Mouse (Mus musculus) ES-Bruce4 (cell line): ENCODE measurements around the gene Arhgap15. TPM values are rescaled to one million over a fixed set of nuclear protein-coding genes. Genes with fewer than 3 reads are reported as not detected.

Source experiments
- H3K27ac ChIP-seq: 2 replicates; pipeline ENCODE4 v1.5.1; 2012; ENCODE audit warnings: low read length, inconsistent platforms; ENCODE audit not compliant: insufficient read depth
- H3K27me3 ChIP-seq: 2 replicates; pipeline ENCODE4 v1.6.1; 2012; ENCODE audit warnings: mild to moderate bottlenecking, low read length, inconsistent platforms; ENCODE audit not compliant: control insufficient read depth, poor library complexity, insufficient read depth, severe bottlenecking
- H3K36me3 ChIP-seq: 2 replicates; pipeline ENCODE4 v1.6.1; 2012; ENCODE audit warnings: inconsistent platforms, mild to moderate bottlenecking, low read length, moderate library complexity; ENCODE audit not compliant: control insufficient read depth, poor library complexity, insufficient read depth, severe bottlenecking
- H3K4me1 ChIP-seq: one replicate; pipeline ENCODE4 v1.8.1; 2011; ENCODE audit warnings: low read length; ENCODE audit not compliant: control insufficient read depth, insufficient read depth
- H3K4me3 ChIP-seq: 2 replicates; pipeline ENCODE4 v1.5.1; 2011; ENCODE audit warnings: low read depth, mild to moderate bottlenecking, low read length
- H3K9ac ChIP-seq: 2 replicates; pipeline ENCODE4 v1.6.1; 2012; ENCODE audit warnings: low read depth, mild to moderate bottlenecking, inconsistent platforms; ENCODE audit not compliant: poor library complexity, severe bottlenecking
- H3K9me3 ChIP-seq: replicated peaks from 2 replicates; pipeline ENCODE4 v1.6.1; 2012; ENCODE audit warnings: mild to moderate bottlenecking, low read length, inconsistent platforms; ENCODE audit not compliant: control insufficient read depth, poor library complexity, insufficient read depth, severe bottlenecking
- CTCF ChIP-seq: IDR thresholded peaks from one replicate; pipeline ENCODE4 v1.8.1; 2011; ENCODE audit warnings: low read depth, low read length
- EP300 ChIP-seq: IDR thresholded peaks from 2 replicates; pipeline ENCODE4 v1.6.1; 2011; ENCODE audit warnings: low read depth, low read length; ENCODE audit not compliant: insufficient read depth
- POLR2A ChIP-seq: IDR thresholded peaks from one replicate; pipeline ENCODE4 v1.8.1; 2011; ENCODE audit warnings: low read length; ENCODE audit not compliant: insufficient read depth
- polyA plus RNA-seq: library from polyadenylated mRNA; stranded (reverse); fragments of >200 nt; gene quantifications from 2 replicates; pipeline ENCODE4 v1.2.4, GENCODE M21; 2011; ENCODE audit warnings: low read depth; ENCODE audit not compliant: missing spikeins, insufficient read depth, insufficient read length

Gene Arhgap15
- polyA plus RNA-seq, 1 experiment = not detected

- no peaks in the 10 kb centered on the region for H3K4me1 ChIP-seq
- no peaks in the 10 kb centered on the region for H3K27me3 ChIP-seq
- no peak overlapping the region for H3K4me3 ChIP-seq
- no peak overlapping the region for H3K9ac ChIP-seq
- no peak for TF ChIP-seq CTCF
- no peak for TF ChIP-seq POLR2A
- TF ChIP-seq EP300 = no peak
- H3K9me3 ChIP-seq = no peaks in the 10 kb centered on the region
- no peaks in the 10 kb centered on the region for H3K36me3 ChIP-seq
- H3K27ac ChIP-seq = no peak overlapping the region
Observed at GRCm38 (mm10) chr2:43764456-43764855, 15.8 kb downstream of the Arhgap15 start.

- no peaks in the 10 kb centered on the region for H3K27me3 ChIP-seq
- H3K36me3 ChIP-seq = no peaks in the 10 kb centered on the region
- H3K4me3 ChIP-seq = no peak overlapping the region
- TF ChIP-seq EP300 (no peak), CTCF (no peak), POLR2A (no peak)
- H3K4me1 ChIP-seq = no peaks in the 10 kb centered on the region
- H3K9me3 ChIP-seq = no peaks in the 10 kb centered on the region
- no peak overlapping the region for H3K27ac ChIP-seq
- no peak overlapping the region for H3K9ac ChIP-seq
Observed at GRCm38 (mm10) chr2:43766200-43766599, 17.6 kb downstream of the Arhgap15 start.

- no peaks in the 10 kb centered on the region for H3K27me3 ChIP-seq
- TF ChIP-seq POLR2A = no peak
- H3K36me3 ChIP-seq = no peaks in the 10 kb centered on the region
Observed at GRCm38 (mm10) chr2:43769850-43770570, 21.4 kb downstream of the Arhgap15 start.

GRCm38 (mm10) chr2:43772640-43773039, 24.0 kb downstream of the Arhgap15 start:
- Histone ChIP-seq H3K27me3 (no peaks in the 10 kb centered on the region), H3K27ac (no peak overlapping the region), H3K4me3 (no peak overlapping the region), H3K9ac (no peak overlapping the region), H3K9me3 (no peaks in the 10 kb centered on the region), H3K36me3 (no peaks in the 10 kb centered on the region), H3K4me1 (no peaks in the 10 kb centered on the region)
- TF ChIP-seq POLR2A (no peak), EP300 (no peak), CTCF (no peak)

More at GRCm38 (mm10) chr2:43769850-43770570, 21.4 kb downstream of the Arhgap15 start:
- no peak overlapping the region for H3K4me3 ChIP-seq
- no peak overlapping the region for H3K9ac ChIP-seq
- no peaks in the 10 kb centered on the region for H3K9me3 ChIP-seq
- H3K4me1 ChIP-seq = no peaks in the 10 kb centered on the region
- H3K27ac ChIP-seq = no peak overlapping the region

GRCm38 (mm10) chr2:43782157-43782556, 33.5 kb downstream of the Arhgap15 start:
- Histone ChIP-seq H3K9ac (no peak overlapping the region), H3K4me3 (no peak overlapping the region), H3K36me3 (no peaks in the 10 kb centered on the region), H3K27me3 (no peaks in the 10 kb centered on the region), H3K9me3 (no peaks in the 10 kb centered on the region), H3K27ac (no peak overlapping the region), H3K4me1 (no peaks in the 10 kb centered on the region)
- TF ChIP-seq POLR2A (no peak), EP300 (no peak), CTCF (no peak)

GRCm38 (mm10) chr2:43783759-43784735, 35.4 kb downstream of the Arhgap15 start:
- Histone ChIP-seq H3K4me3 (no peak overlapping the region), H3K4me1 (no peaks in the 10 kb centered on the region), H3K27me3 (no peaks in the 10 kb centered on the region), H3K9me3 (no peaks in the 10 kb centered on the region), H3K36me3 (no peaks in the 10 kb centered on the region), H3K27ac (no peak overlapping the region), H3K9ac (no peak overlapping the region)
- TF ChIP-seq EP300 (no peak), CTCF (no peak), POLR2A (no peak)
